Mouse (Mus musculus): ENCODE measurements around the gene Casp7. TPM values are rescaled to one million over a fixed set of nuclear protein-coding genes. Genes with fewer than 3 reads are reported as not detected.

The Casp7 gene
- total RNA-seq, 1 experiment from 2014 or later = 17.9 TPM

DNA sequence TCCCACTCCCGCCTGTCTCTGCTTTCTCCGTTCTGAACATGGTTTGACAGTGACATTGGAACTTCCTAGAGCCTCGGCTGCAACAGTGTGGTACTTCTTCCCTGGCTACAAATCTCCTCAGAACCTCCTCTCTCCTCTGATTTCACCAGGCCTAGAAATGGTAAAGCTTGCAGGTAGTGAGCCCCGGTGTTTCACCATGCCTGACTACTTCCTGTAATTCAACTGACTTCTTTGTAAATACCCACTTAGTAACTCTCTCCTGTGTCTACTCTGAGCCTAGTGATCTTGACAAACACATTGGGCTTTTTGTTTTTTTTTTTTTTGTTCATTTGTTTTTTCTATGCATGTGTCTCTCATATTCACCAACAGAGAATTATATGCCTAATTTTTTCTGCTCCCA, 57.9 kb downstream of the Casp7 start:
- ATAC-seq (ENCODE audit: extremely low read depth, insufficient number of reproducible peaks, low FRiP score, poor library complexity, severe bottlenecking) = peak; percentile 30; the same call in 1 of the 2 replicates

DNA sequence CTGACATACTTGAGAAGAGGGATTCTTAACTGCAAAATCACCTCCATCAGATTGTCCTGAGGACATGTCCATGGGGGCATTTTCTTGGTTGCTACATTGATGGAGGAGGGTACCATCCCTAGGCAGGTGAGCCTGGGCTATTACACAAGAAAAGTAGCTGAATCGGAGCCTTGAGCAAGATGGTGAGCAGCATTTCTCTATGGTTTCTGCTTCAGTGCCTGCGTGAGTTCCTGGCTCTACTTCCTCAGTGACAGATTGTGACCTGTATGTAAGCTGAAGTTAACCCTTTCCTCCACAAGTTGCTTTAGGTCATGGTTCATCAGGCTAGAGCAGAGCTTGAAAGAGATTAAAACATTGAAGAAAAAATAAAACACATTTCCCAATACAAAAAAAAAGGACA, 58.4 kb downstream of the Casp7 start:
- ATAC-seq (ENCODE audit: extremely low read depth, insufficient number of reproducible peaks, low FRiP score, poor library complexity, severe bottlenecking) = 0 out of 2 replicates have a peak, but pooled peaks have one; percentile 20

DNA sequence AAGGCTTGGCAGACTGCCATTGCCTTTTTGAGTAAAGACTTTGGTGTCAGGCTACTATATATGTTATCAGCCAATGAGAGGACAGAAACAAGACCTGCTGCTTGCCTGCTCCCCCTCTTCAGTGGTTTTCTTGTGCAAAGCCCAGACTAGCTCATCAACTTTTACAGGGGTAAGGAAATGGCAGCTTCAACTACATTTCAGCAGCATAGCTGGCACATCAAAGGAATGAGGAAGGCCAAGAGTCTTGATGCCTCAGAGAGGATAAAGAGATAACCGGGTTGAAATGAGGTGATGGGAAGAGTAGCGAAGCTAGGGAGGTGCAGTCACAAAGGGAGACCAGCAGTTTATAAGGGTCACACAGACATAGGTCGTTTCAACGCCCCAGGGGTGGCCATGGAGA, 60.6 kb downstream of the Casp7 start:
- ATAC-seq (ENCODE audit: extremely low read depth, insufficient number of reproducible peaks, low FRiP score, poor library complexity, severe bottlenecking) = no peak

DNA sequence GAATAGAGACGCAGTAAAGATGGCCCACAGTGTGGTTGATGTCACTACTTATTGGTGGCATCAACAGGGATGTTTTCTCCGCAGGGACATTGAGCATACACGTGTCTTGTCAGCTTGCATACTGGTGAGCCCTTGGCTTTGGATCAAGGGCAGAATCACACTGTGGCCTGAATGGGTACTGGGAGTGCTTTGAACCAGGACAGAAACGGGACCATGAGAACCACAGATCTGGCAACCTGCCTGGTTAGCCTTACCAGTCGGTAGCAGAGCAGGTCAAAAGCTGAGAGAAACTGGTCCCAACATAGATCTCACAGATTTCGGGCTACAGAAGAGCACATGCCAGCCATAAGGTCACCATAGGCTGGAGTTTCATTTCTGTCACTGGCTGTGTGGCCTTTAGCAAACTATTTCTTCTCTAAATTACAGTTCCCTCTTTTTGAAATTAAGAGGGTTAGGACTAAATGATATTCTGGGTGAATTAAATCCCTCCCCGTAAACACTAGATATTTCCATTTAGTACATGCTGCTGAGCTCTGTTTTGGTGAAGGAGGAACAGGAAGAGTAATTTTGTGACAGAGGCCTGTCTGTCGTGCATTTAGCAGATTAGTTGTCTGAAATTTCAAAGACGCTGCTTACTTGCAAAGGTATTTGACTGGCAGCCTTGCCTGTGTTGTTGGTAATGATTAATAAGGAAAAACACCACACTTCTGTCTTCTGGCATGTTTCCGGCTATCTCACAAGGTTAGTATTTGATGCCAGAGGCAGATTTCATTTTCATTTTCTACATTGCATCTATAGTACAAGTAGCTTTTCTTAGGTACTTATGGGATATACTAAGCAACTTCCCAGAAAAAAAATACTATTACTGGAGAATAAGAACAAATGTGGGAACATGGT, 62.5 kb downstream of the Casp7 start:
- no peak for ATAC-seq (ENCODE audit: extremely low read depth, insufficient number of reproducible peaks, low FRiP score, poor library complexity, severe bottlenecking)

DNA sequence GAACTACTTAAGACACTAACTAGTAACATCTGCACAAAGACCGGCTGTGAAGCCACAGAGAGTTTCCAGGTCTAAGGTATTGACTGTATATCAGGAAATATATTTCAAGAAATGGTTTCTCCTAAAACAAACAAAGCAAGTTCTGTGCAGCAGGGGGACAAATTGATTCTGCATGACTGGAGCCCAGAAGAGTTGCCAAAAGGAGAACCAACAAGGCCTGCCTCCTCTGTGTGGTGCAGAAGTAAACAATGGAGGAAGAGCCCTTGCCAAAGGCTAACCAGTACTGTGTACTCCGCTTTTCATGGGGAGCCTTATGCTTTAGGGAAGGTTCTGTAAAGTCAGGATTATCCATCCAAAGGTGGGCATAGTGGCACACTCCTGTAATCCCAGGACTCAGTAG, 63.3 kb downstream of the Casp7 start:
- no peak for ATAC-seq (ENCODE audit: extremely low read depth, insufficient number of reproducible peaks, low FRiP score, poor library complexity, severe bottlenecking)

- no peak for ATAC-seq (ENCODE audit: extremely low read depth, insufficient number of reproducible peaks, low FRiP score, poor library complexity, severe bottlenecking)
Measured at GRCm38 (mm10) chr19:56461522-56462101, 64.7 kb downstream of the Casp7 start, which contains the start of gene Plekhs1. TSS of gene Plekhs1 (plus strand) at chr19:56461640.

DNA sequence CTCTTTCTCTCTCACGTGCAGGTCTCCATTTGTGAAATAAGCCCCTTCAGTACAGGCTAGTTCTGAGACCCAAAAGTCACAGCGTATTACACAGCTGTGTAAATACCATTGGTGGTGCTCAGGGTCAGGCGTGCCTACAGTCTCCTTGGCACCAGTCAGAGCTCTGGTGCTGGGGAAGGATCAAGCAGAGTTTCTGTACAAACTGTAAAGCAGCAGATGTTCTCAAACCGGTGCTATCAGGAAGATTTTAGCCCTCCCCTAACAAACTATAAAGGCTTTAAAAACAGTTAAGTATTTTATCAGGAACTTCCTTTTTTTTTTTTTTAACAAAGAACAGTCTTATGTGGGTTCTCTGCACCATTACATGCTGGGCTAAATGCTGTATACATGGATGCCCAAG, 65.9 kb downstream of the Casp7 start:
- no peak for ATAC-seq (ENCODE audit: extremely low read depth, insufficient number of reproducible peaks, low FRiP score, poor library complexity, severe bottlenecking)

- no peak for ATAC-seq (ENCODE audit: extremely low read depth, insufficient number of reproducible peaks, low FRiP score, poor library complexity, severe bottlenecking)
Measured at GRCm38 (mm10) chr19:56466486-56466885, 69.6 kb downstream of the Casp7 start.

DNA sequence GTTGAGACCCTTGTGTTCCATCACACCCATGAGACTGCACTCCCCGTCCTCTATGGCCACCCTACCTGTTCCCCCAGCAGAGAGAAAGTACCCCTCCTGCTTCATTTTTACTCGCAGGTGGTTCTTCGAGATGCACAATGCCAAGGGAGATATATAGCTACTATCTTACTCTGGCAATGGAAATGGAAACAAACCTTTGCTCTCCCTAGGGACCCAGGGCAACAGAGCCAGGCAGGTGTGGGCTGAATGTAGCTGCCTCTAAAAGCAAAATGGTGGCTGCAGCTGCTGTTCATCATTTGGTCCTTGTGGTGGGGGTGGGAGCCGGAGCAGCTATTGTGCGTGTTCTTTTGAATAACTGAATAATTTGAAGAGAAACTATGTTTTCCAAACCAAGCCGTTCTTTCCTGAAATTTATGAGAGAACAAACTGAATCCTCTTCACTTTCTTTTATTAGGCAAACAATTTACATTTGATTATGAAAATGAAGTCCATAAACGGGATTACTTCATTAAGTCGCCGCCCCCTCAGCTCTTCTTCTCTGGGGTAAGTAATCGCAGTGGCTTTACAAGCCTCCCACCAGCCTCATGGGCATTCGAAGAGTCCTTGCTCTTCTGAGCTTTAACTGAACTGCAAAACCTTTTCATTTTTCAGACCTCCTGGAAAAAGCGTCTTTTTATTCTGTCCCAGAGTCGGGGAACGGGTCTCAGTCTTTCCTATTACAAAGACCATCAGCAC, 73.5 kb downstream of the Casp7 start:
- ATAC-seq (ENCODE audit: extremely low read depth, insufficient number of reproducible peaks, low FRiP score, poor library complexity, severe bottlenecking) = no peak

DNA sequence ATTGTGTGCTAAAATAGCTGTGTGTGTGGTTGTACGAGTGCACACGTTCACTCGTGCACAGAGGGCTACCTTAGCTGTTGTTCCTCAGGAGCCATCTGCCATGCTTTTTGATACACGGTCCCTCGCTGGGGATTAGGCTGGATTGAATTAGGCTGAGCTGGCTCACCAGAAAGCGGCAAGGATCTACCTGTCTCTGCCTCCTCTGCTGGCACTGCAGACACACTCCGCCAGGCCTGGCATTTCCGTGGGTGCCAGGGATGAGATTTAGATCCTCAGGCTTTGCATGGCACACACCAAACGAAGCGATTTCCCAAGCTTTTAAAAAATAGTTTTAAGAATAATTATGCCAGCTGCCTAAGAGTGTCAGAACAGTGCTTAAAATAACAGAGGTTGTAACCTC, 75.0 kb downstream of the Casp7 start:
- ATAC-seq (ENCODE audit: extremely low read depth, insufficient number of reproducible peaks, low FRiP score, poor library complexity, severe bottlenecking) = no peak

- peak; percentile 32; the same call in 1 of the 2 replicates for ATAC-seq (ENCODE audit: extremely low read depth, insufficient number of reproducible peaks, low FRiP score, poor library complexity, severe bottlenecking)
Measured at GRCm38 (mm10) chr19:56474869-56475550, 78.1 kb downstream of the Casp7 start.

DNA sequence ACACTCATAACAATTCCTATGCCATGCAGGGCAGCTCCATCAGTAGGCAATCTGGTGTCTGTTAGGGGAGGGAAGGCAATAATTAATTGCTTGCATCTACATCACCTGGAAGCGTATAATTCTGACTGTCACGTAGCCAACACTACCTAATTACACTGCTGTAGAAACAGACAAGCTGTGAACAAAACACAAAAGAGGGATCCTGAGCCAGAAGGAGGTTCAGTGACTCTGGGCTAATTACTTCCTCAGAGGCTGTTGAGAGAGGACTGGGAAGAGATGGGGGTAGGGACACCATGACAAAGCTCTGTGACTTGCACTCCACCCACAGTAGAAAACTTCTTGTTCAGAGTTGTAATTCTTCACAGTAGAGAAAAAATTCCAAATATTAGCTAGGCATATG, 79.6 kb downstream of the Casp7 start:
- ATAC-seq (ENCODE audit: extremely low read depth, insufficient number of reproducible peaks, low FRiP score, poor library complexity, severe bottlenecking) = no peak

DNA sequence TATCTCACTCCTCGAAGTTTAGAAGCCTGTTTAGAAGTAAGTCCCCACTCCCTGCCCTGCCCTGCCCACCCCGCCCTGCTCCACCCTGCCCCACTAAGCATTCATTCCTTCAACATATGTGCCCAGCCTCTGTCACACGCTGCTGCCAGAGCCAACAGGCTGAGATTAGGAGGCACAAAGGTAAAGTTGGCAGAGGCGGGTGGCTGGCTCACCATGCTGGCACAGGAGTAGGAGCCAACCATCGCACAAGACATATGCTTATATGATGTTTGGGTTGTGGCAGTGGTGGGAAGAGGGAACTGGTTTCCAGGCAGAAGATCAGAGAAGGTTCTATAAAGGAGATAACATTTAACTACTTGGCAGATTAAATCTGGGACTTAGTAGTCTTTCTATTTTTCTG, 80.3 kb downstream of the Casp7 start:
- no peak for ATAC-seq (ENCODE audit: extremely low read depth, insufficient number of reproducible peaks, low FRiP score, poor library complexity, severe bottlenecking)

GRCm38 (mm10) chr19:56477832-56478231, 80.9 kb downstream of the Casp7 start:
- ATAC-seq (ENCODE audit: extremely low read depth, insufficient number of reproducible peaks, low FRiP score, poor library complexity, severe bottlenecking) = no peak

DNA sequence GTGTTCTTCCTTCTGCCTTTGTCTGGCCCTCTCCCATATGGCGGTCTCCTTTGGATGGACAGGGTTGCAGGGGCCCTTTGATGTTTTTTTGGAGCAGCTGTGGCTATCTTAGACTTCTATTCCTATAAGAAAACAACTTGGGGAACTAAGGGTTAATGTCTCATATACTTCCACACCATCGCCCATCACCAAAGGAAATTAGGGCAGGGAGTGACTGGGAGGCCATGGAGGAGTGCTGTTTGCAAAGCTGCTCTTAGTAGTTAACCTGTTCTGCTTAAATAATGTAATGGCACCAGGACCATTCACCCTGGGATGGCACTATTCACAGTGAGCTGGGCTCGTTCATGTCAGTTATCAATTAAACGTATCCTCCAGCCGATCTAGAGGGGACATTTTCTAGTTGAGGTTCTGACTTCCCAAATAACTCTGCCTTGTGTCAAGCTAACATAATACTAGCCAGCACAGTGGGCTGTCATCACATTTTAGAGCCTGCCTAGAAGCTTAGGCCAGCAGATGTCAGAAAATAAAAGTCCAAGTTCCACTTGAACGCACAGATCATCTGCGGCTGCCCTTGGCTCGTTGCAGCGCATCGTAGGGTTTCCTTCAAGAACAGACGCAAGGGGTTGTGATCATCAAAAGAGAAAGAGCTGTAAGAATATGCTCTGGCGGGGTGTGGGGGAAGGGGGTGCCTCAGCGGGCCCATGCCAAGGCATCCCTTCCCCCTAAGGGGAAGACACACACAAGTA, 87.9 kb downstream of the Casp7 start:
- ATAC-seq (ENCODE audit: extremely low read depth, insufficient number of reproducible peaks, low FRiP score, poor library complexity, severe bottlenecking) = no peak

DNA sequence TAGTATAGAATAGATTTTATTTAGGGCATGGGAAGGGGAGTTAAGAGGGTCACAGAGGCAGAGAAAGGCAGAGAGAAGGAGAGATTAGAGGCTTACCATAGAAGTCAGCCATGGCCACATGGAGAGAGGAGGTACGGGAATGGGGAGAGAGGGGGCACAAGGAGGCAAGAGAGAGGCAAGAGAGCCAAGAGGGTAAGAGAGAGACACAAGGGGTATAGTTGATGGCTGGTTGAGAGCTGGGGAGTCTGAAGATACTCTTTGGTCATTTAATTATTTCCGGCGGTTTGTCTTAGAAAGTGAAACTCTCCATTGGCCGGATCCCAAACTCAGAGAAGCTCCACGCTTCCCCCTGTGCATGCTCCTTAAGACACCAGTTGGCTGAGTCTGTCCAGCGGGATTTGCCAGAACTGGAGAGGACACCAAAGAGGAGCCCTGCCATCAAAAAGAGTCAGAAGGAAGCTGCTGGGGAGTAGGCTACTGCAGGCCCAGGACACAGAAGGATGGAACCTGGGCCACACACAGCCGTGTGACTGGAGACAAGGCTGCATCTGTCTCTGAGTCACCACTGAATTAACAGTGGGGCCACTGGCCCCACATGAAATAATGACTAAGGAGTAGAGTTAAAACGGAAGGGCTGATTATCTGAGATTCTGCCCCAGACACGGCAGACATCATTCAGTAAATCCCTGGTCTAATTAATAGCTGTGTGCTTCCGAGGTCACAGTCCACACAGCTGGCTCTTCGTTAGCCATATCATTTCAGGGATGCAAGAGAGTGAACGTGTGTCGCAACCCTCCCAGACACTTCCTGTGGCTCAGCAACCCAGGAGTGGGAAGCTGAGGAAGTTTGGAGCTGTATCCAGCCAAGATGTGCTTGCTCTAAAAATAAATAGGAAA, 88.7 kb downstream of the Casp7 start:
- ATAC-seq (ENCODE audit: extremely low read depth, insufficient number of reproducible peaks, low FRiP score, poor library complexity, severe bottlenecking) = no peak

DNA sequence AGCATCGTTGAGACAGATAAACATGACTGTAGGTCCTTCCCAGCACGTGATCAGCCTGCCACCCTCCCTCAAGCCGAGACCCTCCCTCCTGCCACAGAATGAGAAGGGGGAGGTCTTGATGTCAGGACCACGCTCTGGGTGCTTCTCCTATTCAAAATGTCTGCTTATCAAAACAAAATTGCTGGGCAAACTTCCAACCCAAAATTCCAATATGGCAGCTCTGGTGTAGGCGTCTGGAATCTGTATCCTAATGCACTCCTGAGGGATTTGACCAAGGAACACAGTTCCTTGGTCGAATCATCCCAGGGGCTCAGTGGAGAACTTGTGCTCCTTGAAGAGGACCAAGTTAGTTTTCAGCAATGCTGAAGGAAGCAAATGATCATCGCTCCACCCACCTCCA, 90.0 kb downstream of the Casp7 start:
- no peak for ATAC-seq (ENCODE audit: extremely low read depth, insufficient number of reproducible peaks, low FRiP score, poor library complexity, severe bottlenecking)

GRCm38 (mm10) chr19:56487339-56487738, 90.4 kb downstream of the Casp7 start:
- ATAC-seq (ENCODE audit: extremely low read depth, insufficient number of reproducible peaks, low FRiP score, poor library complexity, severe bottlenecking) = no peak

All from neutrophil, adult 5-6 weeks (primary cell).